Mouse (Mus musculus) ES-E14 (cell line): ENCODE results near the gene Armc6. TPM values are rescaled to one million over a fixed set of nuclear protein-coding genes. Genes with fewer than 3 reads are reported as not detected.
A peak's percentile ranks its signal among the peaks of the same experiment; 100 is the strongest.

Source experiments
- DNase-seq: peaks from one replicate; pipeline ENCODE4 v3.0.0-alpha.2; 2013; ENCODE audit warnings: low read depth, low spot score
- H3K27ac ChIP-seq: 2 replicates; pipeline ENCODE4 v1.5.1; 2012; ENCODE audit warnings: low read depth, mild to moderate bottlenecking, low read length, moderate library complexity, mixed read lengths; ENCODE audit not compliant: poor library complexity, insufficient read depth, severe bottlenecking
- H3K36me3 ChIP-seq: 2 replicates; pipeline ENCODE4 v1.6.1; 2012; ENCODE audit warnings: mild to moderate bottlenecking, low read length, moderate library complexity, mixed read lengths; ENCODE audit not compliant: control insufficient read depth, poor library complexity, insufficient read depth, severe bottlenecking
- H3K4me1 ChIP-seq, 2 experiments: fragments of 150-350 bp in 1 of 2; sonication (generic) in 1 of 2; 2 replicates each; pipeline ENCODE4 v1.6.1; 2012; ENCODE audit warnings: low read length in 2 of 2, mild to moderate bottlenecking in 1 of 2, mixed read lengths in 1 of 2; ENCODE audit not compliant: control insufficient read depth in 2 of 2, insufficient read depth in 2 of 2, poor library complexity in 1 of 2
- H3K4me3 ChIP-seq, 2 experiments: fragments of 150-350 bp in 1 of 2; sonication (generic) in 1 of 2; 2 replicates each; pipeline ENCODE4 v1.5.1; 2012; ENCODE audit warnings: low read length in 2 of 2, low read depth in 1 of 2, mild to moderate bottlenecking in 1 of 2, mixed read lengths in 1 of 2; ENCODE audit not compliant: insufficient read depth in 1 of 2, poor library complexity in 1 of 2, severe bottlenecking in 1 of 2
- H3K9ac ChIP-seq: 2 replicates; pipeline ENCODE4 v1.6.1; 2012; ENCODE audit warnings: low read depth, mild to moderate bottlenecking, low read length, mixed read lengths; ENCODE audit not compliant: poor library complexity, insufficient read depth, severe bottlenecking
- H3K9me3 ChIP-seq: fragments of 150-350 bp; sonication (generic); 2 replicates; pipeline ENCODE4 v1.6.1; 2012; ENCODE audit warnings: low read depth, mild to moderate bottlenecking, low read length; ENCODE audit not compliant: control insufficient read depth, insufficient read depth
- CHD2 ChIP-seq: IDR thresholded peaks from 2 replicates; pipeline ENCODE4 v1.6.1; 2014; ENCODE audit warnings: mild to moderate bottlenecking, low read depth, low read length, inconsistent platforms
- HCFC1 ChIP-seq: IDR thresholded peaks from 2 replicates; pipeline ENCODE4 v1.6.1; 2012; ENCODE audit warnings: low read length, inconsistent platforms, borderline replicate concordance; ENCODE audit not compliant: insufficient read depth
- MAFK ChIP-seq: IDR thresholded peaks from 2 replicates; pipeline ENCODE4 v1.6.1; 2014; ENCODE audit warnings: mild to moderate bottlenecking, low read depth, low read length, inconsistent platforms; ENCODE audit not compliant: insufficient read depth
- ZC3H11A ChIP-seq: IDR thresholded peaks from 2 replicates; pipeline ENCODE4 v1.6.1; 2012; ENCODE audit warnings: low read depth, mild to moderate bottlenecking, inconsistent platforms, low read length, borderline replicate concordance
- ZNF384 ChIP-seq: IDR thresholded peaks from 2 replicates; pipeline ENCODE4 v1.6.1; 2012; ENCODE audit warnings: low read depth, low read length, inconsistent platforms
- in situ Hi-C, 2 experiments: fragments of 600-800 bp; cut with MboI; formaldehyde crosslinking; loops; one replicate each; pipeline ENCODE4 v1.15.1; 2025; ENCODE audit warnings: low sequenced_read_pairs in 2 of 2, inconsistent platforms in 1 of 2; ENCODE audit not compliant: unreplicated experiment in 2 of 2
- total RNA-seq: library from RNA; depleted of rRNA; stranded (reverse); fragments of 300-350 nt; gene quantifications from 2 replicates; pipeline ENCODE4 v1.2.3, GENCODE M21; 2012

Gene Armc6
- total RNA-seq, 1 experiment = 61.8 TPM

DNA sequence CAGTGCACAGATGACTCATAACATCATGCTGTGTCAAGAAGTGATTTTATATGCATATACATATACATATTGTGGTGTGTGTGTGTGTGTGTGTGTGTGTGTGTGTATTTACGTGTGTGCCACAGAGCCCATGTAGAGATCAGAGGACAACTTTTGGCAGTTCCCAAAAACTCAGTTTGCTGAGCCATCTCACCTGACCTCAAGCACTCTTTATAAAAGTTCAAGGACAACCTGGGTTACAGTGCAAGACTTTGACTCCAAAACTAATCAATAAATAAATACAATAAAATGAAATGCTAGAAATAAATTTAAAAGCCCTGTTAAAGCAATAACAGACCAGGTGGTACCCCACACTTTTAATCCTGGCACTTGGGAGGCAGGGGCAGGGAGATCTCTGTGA lies 23.0 kb downstream of the Armc6 start:
- H3K27ac ChIP-seq = no peak overlapping the region
- peaks cover 9 to 12% of the 10 kb centered on the region in 2 experiments; a peak in 3 of 4 replicates for H3K4me1 ChIP-seq
- in situ Hi-C loops = no loop called here
- peak overlapping the region; percentile 74; the same call in 1 of the 2 replicates for H3K9ac ChIP-seq
- peak overlapping the region; percentile 78 to 82 for H3K4me3 ChIP-seq
- DNase-seq = no peak
- H3K9me3 ChIP-seq = no peaks in the 10 kb centered on the region
- no peaks in the 10 kb centered on the region for H3K36me3 ChIP-seq
- TF ChIP-seq CHD2 = no peak

DNA sequence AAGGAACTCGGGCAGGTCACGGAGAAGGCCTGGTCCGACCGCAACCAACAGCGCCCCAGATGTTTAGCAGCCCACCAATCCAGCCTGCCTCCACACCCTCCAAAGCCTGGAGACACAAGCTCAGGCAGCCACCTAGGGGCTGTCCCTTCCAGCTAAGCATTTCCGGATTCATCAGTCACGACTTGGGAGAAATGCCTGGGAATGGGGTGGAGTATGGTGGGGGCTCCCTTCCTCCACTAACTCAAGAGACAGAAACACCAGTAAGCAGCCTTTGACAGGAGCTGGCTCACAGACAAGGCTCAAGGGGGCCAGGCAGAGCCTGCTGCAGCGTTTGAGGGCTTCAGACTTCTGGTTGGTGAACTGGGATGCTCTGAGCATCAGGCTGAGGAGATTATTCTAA lies 23.7 kb downstream of the Armc6 start:
- peak overlapping the region; percentile 1; the same call in 1 of the 2 replicates for H3K9ac ChIP-seq
- DNase-seq = no peak
- no peak overlapping the region for H3K4me3 ChIP-seq
- no peaks in the 10 kb centered on the region for H3K36me3 ChIP-seq
- in situ Hi-C loops = no loop called here
- TF ChIP-seq ZC3H11A (0 out of 2 replicates have a peak, but pooled peaks have one; percentile 2), CHD2 (no peak)
- peaks cover 9 to 12% of the 10 kb centered on the region in 2 experiments; a peak in 3 of 4 replicates for H3K4me1 ChIP-seq
- H3K27ac ChIP-seq = no peak overlapping the region
- no peaks in the 10 kb centered on the region for H3K9me3 ChIP-seq

GRCm38 (mm10) chr8:70208130-70208529 lies 26.1 kb downstream of the Armc6 start:
- H3K4me1 ChIP-seq = peaks cover 4 to 14% of the 10 kb centered on the region in 2 experiments; a peak in 3 of 4 replicates
- no peak for DNase-seq
- in situ Hi-C loops = no loop called here
- TF ChIP-seq HCFC1 (no peak), ZNF384 (no peak), MAFK (no peak), ZC3H11A (no peak), CHD2 (no peak)
- no peaks in the 10 kb centered on the region for H3K36me3 ChIP-seq
- H3K9me3 ChIP-seq = no peaks in the 10 kb centered on the region
- no peak overlapping the region for H3K4me3 ChIP-seq
- H3K9ac ChIP-seq = no peak overlapping the region
- no peak overlapping the region for H3K27ac ChIP-seq

- DNase-seq = no peak
- no peak overlapping the region for H3K27ac ChIP-seq
- in situ Hi-C loops = no loop called here
- H3K4me3 ChIP-seq = no peak overlapping the region
- H3K9ac ChIP-seq = no peak overlapping the region
- H3K36me3 ChIP-seq = no peaks in the 10 kb centered on the region
- H3K9me3 ChIP-seq = no peaks in the 10 kb centered on the region
- H3K4me1 ChIP-seq = peaks cover 0 to 3% of the 10 kb centered on the region in 2 experiments; a peak in 1 of 4 replicates
- no peak for TF ChIP-seq HCFC1
Measured at GRCm38 (mm10) chr8:70204757-70205156, 29.5 kb downstream of the Armc6 start.

GRCm38 (mm10) chr8:70203072-70203471 lies 31.2 kb downstream of the Armc6 start:
- no peak overlapping the region for H3K9ac ChIP-seq
- no peak for DNase-seq
- no peaks in the 10 kb centered on the region for H3K9me3 ChIP-seq
- H3K27ac ChIP-seq = no peak overlapping the region
- TF ChIP-seq HCFC1 (no peak), CHD2 (no peak), ZNF384 (no peak), ZC3H11A (no peak), MAFK (no peak)
- in situ Hi-C loops = no loop called here
- H3K4me1 ChIP-seq = peaks cover 0 to 2% of the 10 kb centered on the region in 2 experiments; a peak in 1 of 4 replicates
- H3K36me3 ChIP-seq = no peaks in the 10 kb centered on the region
- no peak overlapping the region for H3K4me3 ChIP-seq
